Mouse (Mus musculus) ovary, adult 2 months (tissue): ENCODE data around the gene Gnb3. TPM values are rescaled to one million over a fixed set of nuclear protein-coding genes. Genes with fewer than 3 reads are reported as not detected.

Experiments used
- polyA plus RNA-seq: library from polyadenylated mRNA; depleted of rRNA; stranded (reverse); fragments of >200 nt; gene quantifications from 2 replicates; pipeline ENCODE4 v1.2.3, GENCODE M21; 2012; rRNA removed

Gnb3 gene
- polyA plus RNA-seq: 0.98 and 1.0 TPM in 2 replicates

GRCm38 (mm10) chr6:124840241-124841167, at the start of gene Gnb3:
Gene Gnb3, minus strand, starts transcription at chr6:124840275.

GRCm38 (mm10) chr6:124887986-124888385, 47.9 kb upstream of the Gnb3 start, which contains the start of gene Cd4:
Gene Cd4, minus strand, starts transcription at chr6:124888221.

GRCm38 (mm10) chr6:124863658-124864298, 23.7 kb upstream of the Gnb3 start, which contains the start of gene Gpr162:
Gene Gpr162, minus strand, starts transcription at chr6:124863983.

GRCm38 (mm10) chr6:124856916-124857839, 17.1 kb upstream of the Gnb3 start, which contains the start of gene P3h3:
Gene P3h3, minus strand, starts transcription at chr6:124857752.

GRCm38 (mm10) chr6:124828868-124829798, 10.9 kb downstream of the Gnb3 start, which contains the start of the genes Usp5 and Cdca3:
Gene Usp5, minus strand, starts transcription at chr6:124829484.
Gene Cdca3, plus strand, starts transcription at chr6:124829547.

GRCm38 (mm10) chr6:124813933-124814332, 26.1 kb downstream of the Gnb3 start, which contains the start of gene Tpi1:
Gene Tpi1, minus strand, starts transcription at chr6:124814296.

GRCm38 (mm10) chr6:124808358-124809012, 31.6 kb downstream of the Gnb3 start, which contains the start of gene Spsb2:
Gene Spsb2, plus strand, starts transcription at chr6:124808661.

Other genes starting within 250 kb of the Gnb3 start
- gene C1s2, start 204.2 kb downstream of the Gnb3 start, polyA plus RNA-seq: 0.09 and 0.21 TPM in 2 replicates
- 174 and 229 TPM in 2 replicates for gene Lpcat3, start 177.2 kb downstream of the Gnb3 start, polyA plus RNA-seq
- gene Emg1, start 128.1 kb downstream of the Gnb3 start, polyA plus RNA-seq: 43.9 and 53.5 TPM in 2 replicates
- 133 and 151 TPM in 2 replicates for gene Phb2, start 127.9 kb downstream of the Gnb3 start, polyA plus RNA-seq
- 15.2 and 17.3 TPM in 2 replicates for gene Ptpn6, start 101.6 kb downstream of the Gnb3 start, polyA plus RNA-seq
- gene Grcc10, start 98.9 kb downstream of the Gnb3 start, polyA plus RNA-seq: 266 and 371 TPM in 2 replicates
- not detected in 2 replicates for gene Gm45234, start 84.3 kb downstream of the Gnb3 start, polyA plus RNA-seq
- gene Atn1, start 83.8 kb downstream of the Gnb3 start, polyA plus RNA-seq: 44.9 and 59.9 TPM in 2 replicates
- 10.6 and 11.5 TPM in 2 replicates for gene Eno2, start 70.6 kb downstream of the Gnb3 start, polyA plus RNA-seq
- gene Lrrc23, start 60.5 kb downstream of the Gnb3 start, polyA plus RNA-seq: 9.0 and 11.7 TPM in 2 replicates
- gene Spsb2, start 31.6 kb downstream of the Gnb3 start, polyA plus RNA-seq: 27.7 and 31.4 TPM in 2 replicates
- gene Tpi1, start 26.0 kb downstream of the Gnb3 start, polyA plus RNA-seq: 353 and 433 TPM in 2 replicates
- gene Usp5, start 10.8 kb downstream of the Gnb3 start, polyA plus RNA-seq: 120 TPM in 2 replicates
- gene Cdca3, start 10.7 kb downstream of the Gnb3 start, polyA plus RNA-seq: 20.9 and 42.3 TPM in 2 replicates
- gene P3h3, start 17.5 kb upstream of the Gnb3 start, polyA plus RNA-seq: 99.7 and 118 TPM in 2 replicates
- gene Gpr162, start 23.7 kb upstream of the Gnb3 start, polyA plus RNA-seq: 3.2 and 3.4 TPM in 2 replicates
- 1.4 and 1.6 TPM in 2 replicates for gene Cd4, start 47.9 kb upstream of the Gnb3 start, polyA plus RNA-seq
- gene Lag3, start 71.4 kb upstream of the Gnb3 start, polyA plus RNA-seq: 8.3 and 8.4 TPM in 2 replicates
- gene Ptms, start 79.8 kb upstream of the Gnb3 start, polyA plus RNA-seq: 2,014 and 3,023 TPM in 2 replicates
- gene Mlf2, start 91.1 kb upstream of the Gnb3 start, polyA plus RNA-seq: 367 and 376 TPM in 2 replicates
- gene Cops7a, start 125.3 kb upstream of the Gnb3 start, polyA plus RNA-seq: 232 and 278 TPM in 2 replicates
- gene Pianp, start 156.4 kb upstream of the Gnb3 start, polyA plus RNA-seq: 5.2 and 10.1 TPM in 2 replicates
- 70.1 and 85.2 TPM in 2 replicates for gene Zfp384, start 168.9 kb upstream of the Gnb3 start, polyA plus RNA-seq
- gene Ing4, start 199.5 kb upstream of the Gnb3 start, polyA plus RNA-seq: 48.6 and 50.5 TPM in 2 replicates
- 18.8 and 27.3 TPM in 2 replicates for gene Acrbp, start 209.4 kb upstream of the Gnb3 start, polyA plus RNA-seq
- 5.5 and 5.9 TPM in 2 replicates for gene Lpar5, start 227.6 kb upstream of the Gnb3 start, polyA plus RNA-seq